Mouse (Mus musculus): ENCODE data around the gene Aldh3a2. TPM values are rescaled to one million over a fixed set of nuclear protein-coding genes. Genes with fewer than 3 reads are reported as not detected.

The Aldh3a2 gene
- polyA plus RNA-seq, 2 experiments = 22.9 to 30.2 TPM

DNA sequence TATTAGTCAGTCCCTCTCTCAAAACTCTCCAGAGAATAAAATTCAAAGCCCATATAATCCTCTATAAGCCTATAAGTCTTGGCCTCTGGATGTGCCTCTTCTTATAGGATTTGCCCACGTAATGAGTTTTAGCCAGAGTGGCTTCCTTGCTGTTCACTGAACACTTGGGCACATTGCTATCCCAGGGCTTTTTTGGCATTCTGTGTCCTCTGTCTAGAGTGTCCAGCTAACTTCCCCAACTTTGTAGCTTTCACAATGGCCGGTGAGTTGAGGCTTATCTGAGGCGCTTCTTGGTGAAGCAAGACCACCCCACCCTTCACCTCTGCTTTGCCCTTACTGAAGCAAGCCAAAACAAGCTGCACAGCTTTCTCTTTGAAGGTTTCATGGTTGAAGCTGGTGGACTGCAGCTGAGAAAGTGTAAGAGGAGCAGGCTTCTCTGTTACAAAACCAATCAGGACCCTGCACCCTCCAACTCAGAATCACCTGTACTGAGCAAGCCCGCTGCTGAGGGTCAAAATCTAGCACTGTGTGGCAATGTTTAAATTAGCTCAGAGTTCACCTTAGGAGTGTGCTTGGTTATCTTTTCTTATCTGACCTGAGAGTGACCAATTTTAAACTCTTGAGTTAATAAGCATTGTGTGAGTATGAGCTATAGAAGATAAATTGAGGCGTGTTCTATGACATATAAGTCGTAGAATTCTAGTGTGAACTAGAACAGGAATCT is 1.5 kb upstream of the Aldh3a2 start:
- ATAC-seq (ENCODE audit: insufficient read depth) = no peak
- Histone ChIP-seq H3K4me2 (ENCODE audit: low read depth) (no peak overlapping the region; the same call in 1 of the 2 replicates), H3K4me1 (replicated peaks; ENCODE audit: control insufficient read depth in 2 of 2, insufficient read depth in 2 of 2, low read length in 1 of 2) (peaks cover 4 to 15% of the 10 kb centered on the region in 2 experiments)

DNA sequence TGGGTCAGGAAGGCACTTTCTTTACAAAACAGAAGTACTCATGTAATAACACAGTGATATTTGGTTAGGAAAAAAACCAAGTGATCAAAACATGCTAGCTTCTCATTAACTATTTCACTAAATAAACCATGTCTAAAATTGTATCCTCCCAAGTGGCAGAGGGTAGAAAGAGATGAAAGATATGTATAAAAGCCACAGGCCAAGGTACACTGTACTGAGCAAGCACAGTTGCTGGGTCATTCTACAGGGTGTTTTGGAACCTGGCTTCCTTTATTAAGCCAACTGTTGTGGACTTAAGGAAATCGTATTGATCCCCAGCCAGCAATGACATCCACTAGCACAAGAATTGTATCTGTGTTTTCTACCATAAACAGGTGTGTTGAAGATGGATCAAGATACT is 3.4 kb downstream of the Aldh3a2 start:
- H3K4me1 ChIP-seq (replicated peaks; ENCODE audit: control insufficient read depth in 2 of 2, insufficient read depth in 2 of 2, low read length in 1 of 2) = peaks cover 4 to 13% of the 10 kb centered on the region in 2 experiments
- 62% methylated on average over 1 of the region's 1 CpGs for WGBS (ENCODE audit: insufficient replicate concordance)
- 0 out of 2 replicates have a peak, but pooled peaks cover 3% of the 10 kb centered on the region for H3K36me3 ChIP-seq (replicated peaks; ENCODE audit: control insufficient read depth, insufficient read depth, low read depth)
- H3K9me3 ChIP-seq (ENCODE audit: control insufficient read depth, low read length) = no peaks in the 10 kb centered on the region
- no peak overlapping the region for H3K27ac ChIP-seq
- no peak overlapping the region for H3K4me2 ChIP-seq (ENCODE audit: low read depth)
- DNase-seq (ENCODE audit: low read depth in 3 of 3, low spot score in 3 of 3) (no peak), ATAC-seq (ENCODE audit: insufficient read depth) (no peak)
- no peak overlapping the region for H3K4me3 ChIP-seq (ENCODE audit: insufficient read depth in 1 of 2, low read depth in 2 of 2, low read length in 2 of 2)
- H3K9ac ChIP-seq (replicated peaks) = no peak overlapping the region
- TF ChIP-seq CTCF (IDR thresholded peaks at IDR 0.05; ENCODE audit: low read depth) = no peak
- no peak for TF ChIP-seq EP300 (IDR thresholded peaks at IDR 0.05; ENCODE audit: low read depth)
- no peaks in the 10 kb centered on the region for H3K27me3 ChIP-seq (ENCODE audit: control insufficient read depth, insufficient read depth, low read length)

More for the DNA sequence above, 1.5 kb upstream of the Aldh3a2 start:
- WGBS (ENCODE audit: insufficient replicate concordance) = 56% methylated on average over 6 of the region's 6 CpGs
- TF ChIP-seq EP300 (IDR thresholded peaks at IDR 0.05; ENCODE audit: low read depth) (no peak), CTCF (IDR thresholded peaks at IDR 0.05; ENCODE audit: low read depth) (no peak)
- Histone ChIP-seq H3K9me3 (ENCODE audit: control insufficient read depth, low read length) (no peaks in the 10 kb centered on the region), H3K27ac (no peak overlapping the region), H3K36me3 (replicated peaks; ENCODE audit: control insufficient read depth, insufficient read depth, low read depth) (no peaks in the 10 kb centered on the region), H3K4me3 (ENCODE audit: insufficient read depth in 1 of 2, low read depth in 2 of 2, low read length in 2 of 2) (no peak overlapping the region), H3K9ac (replicated peaks) (no peak overlapping the region), H3K27me3 (ENCODE audit: control insufficient read depth, insufficient read depth, low read length) (no peaks in the 10 kb centered on the region)
- peak in 2 of 3 experiments; percentile 16 to 17 for DNase-seq (ENCODE audit: low read depth in 3 of 3, low spot score in 3 of 3)

DNA sequence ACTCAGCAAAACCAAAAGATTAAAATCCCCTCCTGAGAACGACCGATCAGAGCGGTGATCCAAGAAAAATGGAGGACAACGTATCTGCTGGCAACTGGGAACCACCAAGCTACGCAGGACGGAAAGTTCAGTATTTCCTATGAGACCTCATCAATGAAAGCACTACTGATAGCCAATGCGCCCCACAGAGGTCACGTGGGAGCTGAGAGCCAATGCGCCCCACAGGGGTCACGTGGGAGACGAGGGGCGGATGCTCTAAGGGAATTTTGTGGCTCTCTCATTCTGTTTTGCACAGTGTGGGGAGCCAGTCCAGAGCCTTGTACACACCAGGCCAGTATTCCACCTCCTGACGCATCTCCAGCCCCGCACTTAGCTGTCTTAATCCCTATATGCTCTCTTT is 4.7 kb downstream of the Aldh3a2 start:
- Histone ChIP-seq H3K4me1 (replicated peaks; ENCODE audit: control insufficient read depth in 2 of 2, insufficient read depth in 2 of 2, low read length in 1 of 2) (peaks cover 2 to 4% of the 10 kb centered on the region in 2 experiments), H3K4me2 (ENCODE audit: low read depth) (no peak overlapping the region), H3K4me3 (ENCODE audit: insufficient read depth in 1 of 2, low read depth in 2 of 2, low read length in 2 of 2) (no peak overlapping the region), H3K27me3 (ENCODE audit: control insufficient read depth, insufficient read depth, low read length) (no peaks in the 10 kb centered on the region), H3K36me3 (replicated peaks; ENCODE audit: control insufficient read depth, insufficient read depth, low read depth) (peaks cover 3% of the 10 kb centered on the region; the same call in 1 of the 2 replicates), H3K9ac (replicated peaks) (no peak overlapping the region), H3K27ac (no peak overlapping the region), H3K9me3 (ENCODE audit: control insufficient read depth, low read length) (no peaks in the 10 kb centered on the region)
- WGBS (ENCODE audit: insufficient replicate concordance) = 86% methylated on average over 14 of the region's 14 CpGs
- TF ChIP-seq CTCF (IDR thresholded peaks at IDR 0.05; ENCODE audit: low read depth) (no peak), EP300 (IDR thresholded peaks at IDR 0.05; ENCODE audit: low read depth) (no peak)
- DNase-seq (ENCODE audit: low read depth in 3 of 3, low spot score in 3 of 3) (no peak), ATAC-seq (ENCODE audit: insufficient read depth) (no peak)

DNA sequence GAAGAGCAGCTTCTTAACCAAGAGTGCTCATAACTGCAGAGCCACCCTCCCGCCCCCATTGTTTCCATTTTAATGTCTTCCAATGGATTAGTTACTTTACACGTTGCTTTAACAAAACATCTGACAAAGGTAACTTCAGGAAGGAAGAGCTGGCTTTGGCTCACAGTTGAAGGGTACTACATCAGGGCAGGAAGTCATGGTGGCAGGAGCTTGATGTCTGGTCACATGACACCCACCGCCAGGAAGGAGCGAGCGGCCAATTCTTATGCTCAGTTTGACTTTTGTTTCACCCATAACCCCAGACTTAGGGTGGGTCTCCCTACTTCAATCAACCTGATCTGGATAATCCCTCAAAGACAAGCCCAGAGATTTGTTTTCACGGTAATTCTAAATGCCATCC is 8.2 kb downstream of the Aldh3a2 start:
- Histone ChIP-seq H3K36me3 (replicated peaks; ENCODE audit: control insufficient read depth, insufficient read depth, low read depth) (peaks cover 5% of the 10 kb centered on the region; the same call in 1 of the 2 replicates), H3K4me3 (ENCODE audit: insufficient read depth in 1 of 2, low read depth in 2 of 2, low read length in 2 of 2) (no peak overlapping the region)
- no peak for ATAC-seq (ENCODE audit: insufficient read depth)

DNA sequence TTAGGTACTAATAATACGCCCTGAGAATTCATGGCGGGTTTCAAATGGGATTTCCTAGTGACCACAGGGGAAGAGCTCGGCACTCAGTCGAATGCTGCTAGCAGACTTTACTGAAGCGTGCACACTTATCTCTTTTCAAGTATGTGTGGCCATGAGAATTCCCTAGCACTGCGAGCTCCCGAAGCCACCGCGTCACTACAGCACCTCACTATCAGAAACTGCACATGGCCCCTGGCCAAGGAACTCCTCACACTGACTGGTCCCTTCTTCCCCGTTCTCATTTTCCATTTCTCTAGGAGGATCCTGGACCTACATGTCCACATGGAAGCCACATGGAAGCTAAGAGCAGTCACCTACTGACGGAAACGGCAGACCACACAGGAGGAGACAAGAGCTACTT is 14.5 kb downstream of the Aldh3a2 start:
- 78% methylated on average over 12 of the region's 12 CpGs for WGBS (ENCODE audit: insufficient replicate concordance)
- H3K4me2 ChIP-seq (ENCODE audit: low read depth) = no peak overlapping the region
- TF ChIP-seq EP300 (IDR thresholded peaks at IDR 0.05; ENCODE audit: low read depth) (no peak), CTCF (IDR thresholded peaks at IDR 0.05; ENCODE audit: low read depth) (no peak)
- no peak overlapping the region for H3K27ac ChIP-seq
- H3K9me3 ChIP-seq (ENCODE audit: control insufficient read depth, low read length) = no peaks in the 10 kb centered on the region
- H3K4me1 ChIP-seq (replicated peaks; ENCODE audit: control insufficient read depth in 2 of 2, insufficient read depth in 2 of 2, low read length in 1 of 2) = no peaks in the 10 kb centered on the region
- no peaks in the 10 kb centered on the region for H3K27me3 ChIP-seq (ENCODE audit: control insufficient read depth, insufficient read depth, low read length)
- DNase-seq (ENCODE audit: low read depth in 3 of 3, low spot score in 3 of 3) = no peak
- H3K9ac ChIP-seq (replicated peaks) = no peak overlapping the region
- no peak overlapping the region for H3K4me3 ChIP-seq (ENCODE audit: insufficient read depth in 1 of 2, low read depth in 2 of 2, low read length in 2 of 2)
- 0 out of 2 replicates have a peak, but pooled peaks cover 2% of the 10 kb centered on the region for H3K36me3 ChIP-seq (replicated peaks; ENCODE audit: control insufficient read depth, insufficient read depth, low read depth)
- ATAC-seq (ENCODE audit: insufficient read depth) = no peak

More for the DNA sequence above, 8.2 kb downstream of the Aldh3a2 start:
- no peak overlapping the region for H3K9ac ChIP-seq (replicated peaks)
- no peaks in the 10 kb centered on the region for H3K9me3 ChIP-seq (ENCODE audit: control insufficient read depth, low read length)
- no peaks in the 10 kb centered on the region for H3K27me3 ChIP-seq (ENCODE audit: control insufficient read depth, insufficient read depth, low read length)
- no peak overlapping the region for H3K4me2 ChIP-seq (ENCODE audit: low read depth)
- H3K4me1 ChIP-seq (replicated peaks; ENCODE audit: control insufficient read depth in 2 of 2, insufficient read depth in 2 of 2, low read length in 1 of 2) = no peaks in the 10 kb centered on the region; a peak in 1 of 4 replicates
- TF ChIP-seq EP300 (IDR thresholded peaks at IDR 0.05; ENCODE audit: low read depth) (no peak), CTCF (IDR thresholded peaks at IDR 0.05; ENCODE audit: low read depth) (no peak)
- 86% methylated on average over 6 of the region's 6 CpGs for WGBS (ENCODE audit: insufficient replicate concordance)
- DNase-seq (ENCODE audit: low read depth in 3 of 3, low spot score in 3 of 3) = no peak
- no peak overlapping the region for H3K27ac ChIP-seq

Data from liver, embryonic 14.5 days (tissue).